Mouse (Mus musculus): ENCODE data around the gene Cnnm3. TPM values are rescaled to one million over a fixed set of nuclear protein-coding genes. Genes with fewer than 3 reads are reported as not detected.

Gene Cnnm3
- 10 to 100 TPM; 10.8 to 12.2 TPM for total RNA-seq (2021)
- long read RNA-seq, experiment 1, full-length matches to known transcripts = 1 of 4 reads
- long read RNA-seq, experiment 1, partial matches to known transcripts = 0 of 4 reads
- long read RNA-seq, experiment 1, other reads (novel, unspliced or antisense) = 3 of 4 reads
- long read RNA-seq, experiment 2, partial matches to known transcripts = 0 of 2 reads
- long read RNA-seq, experiment 2, other reads (novel, unspliced or antisense) = 2 of 2 reads

- DNase-seq = peak; percentile 99 to 100
- intact Hi-C loops (cut with DNase I) = no loop called here
These were observed at the start of gene Cnnm3 for GRCm38 (mm10) chr1:36511289-36512021. Cnnm3 (plus strand) TSS chr1:36511867.

DNA sequence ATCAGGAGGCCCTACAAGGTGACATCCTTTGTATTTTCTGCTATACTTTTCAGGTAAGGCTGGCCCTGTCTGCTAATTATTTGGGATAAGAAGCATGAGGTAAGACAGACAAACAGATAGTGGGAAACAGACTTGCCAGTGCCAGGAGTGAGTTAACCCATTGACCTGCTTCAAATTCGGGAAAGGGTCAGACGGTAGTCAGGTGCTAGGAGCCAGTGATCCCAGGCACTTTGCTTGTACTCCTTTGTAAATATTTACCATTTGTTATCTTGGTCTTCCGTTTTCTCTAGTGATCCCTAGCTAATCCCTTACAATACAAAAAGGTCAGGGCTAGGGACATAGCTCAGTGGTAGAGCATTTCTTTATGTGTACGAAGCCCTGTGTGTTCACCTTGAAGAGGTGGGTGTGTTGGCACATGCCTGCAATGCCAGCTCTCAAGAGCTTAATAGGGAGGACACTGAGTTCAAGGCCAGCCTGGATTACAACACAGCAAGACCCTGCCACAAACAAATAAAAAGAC, 46.0 kb upstream of the Cnnm3 start:
- intact Hi-C loops (cut with DNase I) = no loop called here

DNA sequence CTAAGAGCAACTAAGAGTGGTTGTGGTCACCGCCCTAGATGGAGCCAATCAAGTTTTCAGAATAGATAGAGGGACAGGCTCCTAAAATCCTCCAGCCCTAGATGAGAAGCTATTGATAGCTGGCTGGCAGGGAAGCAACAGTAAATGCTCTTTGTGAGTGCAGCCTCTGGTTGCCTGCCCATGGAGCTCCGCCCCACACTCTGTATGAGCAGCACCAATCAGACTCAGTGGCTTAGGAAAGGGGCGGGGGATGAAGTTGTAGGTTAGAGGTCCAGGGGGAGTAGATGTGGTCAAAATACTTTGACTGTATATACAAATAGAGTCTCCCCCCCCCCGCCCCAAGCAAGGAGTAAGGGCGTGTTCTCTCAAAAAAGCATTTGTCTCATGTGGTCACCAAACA, 44.2 kb upstream of the Cnnm3 start:
- DNase-seq = no peak

More for the DNA sequence above, 46.0 kb upstream of the Cnnm3 start:
- no peak for DNase-seq

GRCm38 (mm10) chr1:36469811-36470444, 41.7 kb upstream of the Cnnm3 start:
- intact Hi-C loops (cut with DNase I) = no loop called here

More for the DNA sequence above, 44.2 kb upstream of the Cnnm3 start:
- intact Hi-C loops (cut with DNase I) = no loop called here

GRCm38 (mm10) chr1:36471181-36472105, 40.2 kb upstream of the Cnnm3 start, which contains the start of gene Cnnm4:
Cnnm4 (plus strand) TSS chr1:36471620.
- DNase-seq = peak; percentile 80 to 84
- intact Hi-C loops (cut with DNase I) = loop anchor here (2.0 kb wide), 1 partner anchor 101 kb away; no protein-coding TSS in a partner anchor

More at GRCm38 (mm10) chr1:36469811-36470444, 41.7 kb upstream of the Cnnm3 start:
- DNase-seq = peak; percentile 31 to 39

- intact Hi-C loops (cut with DNase I) = loop anchor here (2.0 kb wide), 1 partner anchor 101 kb away; no protein-coding TSS in a partner anchor
These were observed 39.6 kb upstream of the Cnnm3 start for GRCm38 (mm10) chr1:36472106-36472440.

GRCm38 (mm10) chr1:36473211-36473780, 38.4 kb upstream of the Cnnm3 start:
- intact Hi-C loops (cut with DNase I) = loop anchor here (2.0 kb wide), 1 partner anchor 102 kb away; no protein-coding TSS in a partner anchor
- no peak for DNase-seq

More at GRCm38 (mm10) chr1:36472106-36472440, 39.6 kb upstream of the Cnnm3 start:
- DNase-seq = no peak

- intact Hi-C loops (cut with DNase I) = no loop called here
- no peak for DNase-seq
These were observed 37.0 kb upstream of the Cnnm3 start for GRCm38 (mm10) chr1:36474646-36475045.

DNA sequence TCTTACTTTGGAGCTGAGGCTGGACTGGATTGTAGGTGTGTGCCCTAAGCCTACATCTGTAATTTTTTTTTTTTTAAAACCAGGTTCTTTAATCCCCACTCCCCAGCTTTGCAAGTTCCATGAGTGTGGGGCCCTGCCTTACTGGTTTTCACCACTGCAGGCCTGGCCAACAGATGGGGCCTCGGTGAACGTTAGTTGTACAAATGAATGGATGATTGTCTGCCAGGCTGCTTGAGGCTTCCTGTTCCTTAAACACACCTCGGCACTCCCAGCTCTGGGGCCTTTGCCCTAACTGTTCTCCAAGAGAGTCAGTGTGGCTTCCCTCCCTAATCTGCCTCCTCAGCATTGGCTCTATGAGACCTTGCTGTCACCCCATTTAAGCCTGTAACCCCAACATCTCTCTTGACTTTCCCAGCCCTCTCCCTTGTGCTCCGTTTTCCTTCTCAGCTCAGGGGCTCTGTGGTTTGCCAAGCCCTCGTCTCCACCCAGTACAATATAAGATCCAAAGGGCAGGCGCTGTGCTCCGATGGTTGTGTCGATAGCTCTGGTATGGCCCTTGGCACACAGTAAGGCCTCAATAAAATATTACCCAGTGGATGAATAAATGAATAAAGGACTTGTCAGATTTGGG, 36.1 kb upstream of the Cnnm3 start:
- intact Hi-C loops (cut with DNase I) = no loop called here
- DNase-seq = no peak

DNA sequence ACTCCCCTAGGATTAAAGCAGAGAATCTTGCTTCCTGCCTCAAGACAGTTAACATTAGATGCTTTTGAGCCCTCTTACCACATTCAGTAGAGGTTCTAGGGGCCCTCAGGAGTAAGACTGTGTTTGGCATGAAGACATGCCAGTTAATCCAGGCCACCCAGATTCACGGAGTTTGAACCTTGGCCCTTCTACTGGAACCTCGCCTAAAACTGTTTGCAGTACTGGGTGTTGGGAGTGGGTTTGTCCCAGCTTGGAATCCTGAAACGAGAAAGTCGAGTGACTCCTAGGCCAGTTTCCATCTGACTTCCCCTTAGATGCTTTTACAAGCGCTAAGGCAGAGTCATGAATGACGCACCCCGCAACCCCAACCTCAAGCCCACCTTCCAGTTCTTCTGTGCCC, 35.2 kb upstream of the Cnnm3 start:
- intact Hi-C loops (cut with DNase I) = no loop called here

GRCm38 (mm10) chr1:36478343-36478795, 33.3 kb upstream of the Cnnm3 start:
- no peak for DNase-seq
- intact Hi-C loops (cut with DNase I) = no loop called here

More for the DNA sequence above, 35.2 kb upstream of the Cnnm3 start:
- DNase-seq = no peak

DNA sequence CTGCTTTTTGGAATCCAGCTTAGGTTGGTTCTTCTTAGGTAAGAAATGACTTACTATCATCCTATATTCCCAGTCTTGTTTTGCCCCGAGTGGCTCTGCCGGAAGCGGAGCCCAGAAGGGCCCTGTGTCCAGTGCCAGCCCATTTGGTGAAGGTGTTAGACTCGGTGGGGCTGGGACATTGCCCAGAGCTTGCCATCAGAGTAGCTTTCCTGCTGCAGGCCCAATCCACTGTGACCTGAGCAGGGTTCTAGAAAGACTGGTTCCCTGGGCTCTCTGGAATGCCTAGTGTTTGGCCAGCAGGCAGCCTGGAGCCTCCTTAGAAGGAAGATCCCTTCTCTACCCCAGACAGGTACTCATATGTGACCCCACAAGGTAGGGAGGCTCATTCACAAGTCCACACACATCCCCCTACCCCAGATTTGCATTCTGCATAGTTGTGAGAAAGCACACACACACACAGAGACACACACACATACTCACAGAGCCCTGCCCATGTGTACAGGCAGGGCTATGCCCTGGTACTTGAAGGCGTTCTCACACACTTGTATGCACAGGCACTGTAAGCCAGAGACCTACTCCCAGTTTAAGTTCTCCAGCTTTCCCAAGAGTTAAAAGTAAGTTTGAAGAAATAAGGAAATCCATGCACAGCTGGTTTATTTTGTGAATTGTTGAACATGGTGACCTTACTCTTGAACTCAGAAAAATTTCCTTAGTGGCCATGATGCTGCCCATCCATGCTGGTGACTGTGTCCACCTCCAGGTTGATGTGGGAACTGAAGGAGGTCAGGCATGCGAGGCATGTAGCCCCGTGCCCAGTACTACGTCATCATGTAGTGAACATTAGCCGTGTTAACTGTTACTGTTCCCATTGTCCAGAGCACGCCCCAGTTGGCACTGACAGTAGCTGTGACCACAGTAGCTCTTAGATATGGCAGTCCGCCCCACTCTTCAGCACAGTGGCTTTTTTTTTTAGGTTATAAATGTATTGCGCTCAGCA, 31.5 kb upstream of the Cnnm3 start:
- DNase-seq = no peak
- intact Hi-C loops (cut with DNase I) = no loop called here

DNA sequence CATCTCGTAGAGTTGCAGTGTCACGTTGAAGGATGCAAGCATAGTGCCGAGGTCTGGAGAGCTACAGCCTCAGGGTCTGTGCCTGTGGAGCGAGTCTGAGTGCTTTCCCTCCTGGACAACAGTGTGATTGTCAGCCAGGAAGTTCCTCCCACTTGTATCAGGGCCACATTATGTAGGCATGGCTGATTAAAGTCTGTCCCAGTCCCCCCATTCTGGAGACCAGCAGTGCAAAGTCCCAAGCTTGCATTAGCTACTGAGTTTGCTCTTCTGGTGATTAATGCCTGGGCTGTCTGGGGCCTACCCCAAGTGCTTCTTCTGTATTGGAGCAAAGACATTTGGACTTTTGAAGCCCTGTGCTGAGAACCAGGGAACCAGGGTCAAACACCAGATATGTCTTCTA, 27.8 kb upstream of the Cnnm3 start:
- intact Hi-C loops (cut with DNase I) = no loop called here
- no peak for DNase-seq

DNA sequence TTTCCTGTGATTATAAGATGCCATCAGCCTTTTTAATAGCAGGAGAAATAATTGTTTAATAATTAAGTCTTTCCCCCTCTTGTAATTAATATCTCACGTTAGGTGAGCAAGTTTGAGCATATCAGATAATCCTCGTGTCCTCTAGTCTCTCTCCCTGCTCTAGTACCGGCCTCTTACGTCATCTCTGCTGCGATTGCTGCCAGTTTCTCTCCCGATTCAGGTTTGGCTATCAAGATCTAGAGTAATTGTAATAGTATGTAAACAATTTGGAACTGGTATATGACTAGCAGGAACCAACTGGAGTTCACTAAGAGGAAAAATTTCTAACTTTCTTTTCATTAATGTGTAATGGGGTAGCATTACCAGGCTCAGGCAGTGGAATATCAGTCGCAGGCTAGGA, 26.6 kb upstream of the Cnnm3 start:
- intact Hi-C loops (cut with DNase I) = no loop called here
- no peak for DNase-seq

DNA sequence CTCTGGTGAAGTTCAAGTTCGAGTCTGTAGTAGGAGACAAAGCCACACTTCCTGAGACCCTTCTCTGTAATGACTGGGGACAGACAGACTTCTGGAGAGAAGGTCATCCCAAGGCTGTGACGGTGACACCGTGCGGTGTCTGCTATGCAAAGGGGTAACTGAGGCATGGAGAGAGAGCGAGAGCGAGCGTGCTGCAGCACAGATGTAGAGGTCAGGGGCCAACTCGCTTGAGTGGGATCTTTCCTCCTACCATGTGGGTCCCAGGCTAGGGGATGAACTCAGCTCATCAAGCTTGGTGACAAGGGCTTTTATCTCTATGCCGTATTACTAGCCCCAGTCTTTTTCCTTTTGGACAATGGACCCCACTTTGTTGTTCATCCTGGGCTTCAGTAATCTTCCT, 24.6 kb upstream of the Cnnm3 start:
- intact Hi-C loops (cut with DNase I) = no loop called here
- DNase-seq = no peak

GRCm38 (mm10) chr1:36489661-36490060, 22.0 kb upstream of the Cnnm3 start:
- no peak for DNase-seq
- intact Hi-C loops (cut with DNase I) = no loop called here

DNA sequence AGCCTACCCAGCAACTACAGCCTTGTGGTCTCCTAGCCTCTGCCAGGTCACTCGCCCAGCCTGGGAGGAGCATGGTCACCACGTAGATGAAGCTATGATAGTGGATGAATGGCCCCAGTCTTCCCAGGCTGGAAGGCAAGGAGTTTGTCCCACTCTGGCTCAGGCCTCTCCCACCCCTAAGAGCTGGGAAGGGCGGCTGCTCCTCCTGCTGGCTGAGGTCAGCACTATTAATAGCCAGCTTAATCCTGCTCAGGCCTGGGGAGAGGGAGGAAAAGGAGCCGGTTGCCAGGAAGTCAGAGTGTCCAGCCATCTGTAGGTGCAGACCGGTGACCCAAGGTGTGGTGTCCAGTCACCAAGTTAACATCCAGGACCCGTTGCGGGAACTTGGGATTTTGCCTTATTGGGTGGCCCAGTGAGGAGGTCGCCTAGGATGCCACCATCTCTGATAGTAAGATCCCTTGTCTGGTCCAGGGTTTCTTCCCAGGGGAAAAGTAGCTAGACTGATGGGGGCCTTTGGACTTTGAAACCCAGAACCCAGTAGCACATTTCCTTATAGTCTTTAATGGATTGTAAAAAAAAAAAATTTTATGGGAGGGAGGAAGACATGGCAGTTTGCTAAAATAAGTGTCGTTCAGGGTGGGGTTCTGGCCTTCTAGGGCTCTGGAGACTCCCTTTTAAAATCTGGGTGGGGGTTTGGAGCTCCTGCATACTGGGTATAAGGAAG, 19.1 kb upstream of the Cnnm3 start:
- intact Hi-C loops (cut with DNase I) = no loop called here
- peak; percentile 51 to 58 for DNase-seq

All from gastrocnemius, postnatal 36 days (tissue).